Mouse (Mus musculus): ENCODE data around the gene Ywhae. TPM values are rescaled to one million over a fixed set of nuclear protein-coding genes. Genes with fewer than 3 reads are reported as not detected.

Ywhae gene
- 348 and 421 TPM in 2 replicates for total RNA-seq (2012; rRNA removed)
- 129 and 130 TPM in 2 replicates for total RNA-seq (2014; rRNA removed)
- 1,436 and 1,665 TPM in 2 replicates for polyA plus RNA-seq (2012; ENCODE audit: insufficient read length, low read depth)

DNA sequence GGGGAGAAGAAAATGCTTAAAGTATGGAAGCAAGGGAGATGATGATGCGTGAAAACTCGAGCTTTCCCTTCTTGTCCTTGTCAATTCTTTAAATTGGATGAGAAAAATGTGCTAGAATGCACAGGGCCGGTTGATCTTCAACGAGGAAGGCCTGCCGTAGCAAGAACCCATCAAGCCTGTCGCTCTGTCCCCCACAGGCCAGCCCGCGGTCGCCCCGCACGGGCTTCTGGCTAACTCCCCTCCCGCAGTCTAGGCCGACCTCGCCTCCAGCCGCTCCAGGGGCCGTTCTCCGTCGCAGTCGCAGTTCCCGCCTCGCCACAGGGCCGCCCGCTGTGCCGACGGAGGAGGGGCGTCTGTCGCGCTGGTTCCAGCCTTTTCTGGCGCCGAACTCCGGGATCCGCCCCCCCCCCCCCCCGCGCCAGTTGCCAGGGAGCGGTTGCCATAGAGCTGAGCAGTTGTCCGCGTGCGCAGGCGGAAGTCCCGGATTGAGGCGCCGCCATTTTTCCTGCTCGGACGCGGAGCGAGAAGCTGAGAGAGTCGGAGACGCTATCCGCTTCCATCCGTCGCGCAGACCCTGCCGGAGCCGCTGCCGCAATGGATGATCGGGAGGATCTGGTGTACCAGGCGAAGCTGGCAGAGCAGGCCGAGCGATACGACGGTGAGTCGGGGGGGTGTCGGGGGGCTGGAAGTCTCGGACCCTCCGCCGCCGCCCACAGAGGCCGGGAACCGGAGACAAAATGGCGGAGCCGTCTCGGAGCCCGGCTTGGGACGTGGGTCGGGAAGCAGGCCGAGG lies at the start of gene Ywhae:
Ywhae (plus strand) TSS at position 436 of the 793 bp plus-strand sequence.
- Histone ChIP-seq H3K9me3 (replicated peaks; ENCODE audit: low read length) (no peaks in the 10 kb centered on the region), H3K4me3 (replicated peaks in 1 of 3; ENCODE audit: low read depth in 2 of 3, low read length in 2 of 3, poor library complexity in 1 of 3) (peak within 1 kb of the TSS; percentile 84 to 96 (median 85)), H3K27me3 (replicated peaks) (no peaks in the 10 kb centered on the region), H3K4me2 (ENCODE audit: insufficient read depth, low read depth, poor library complexity, severe bottlenecking) (peak within 1 kb of the TSS; percentile 98), H3K79me2 (replicated peaks; ENCODE audit: control insufficient read depth, extremely low read depth, insufficient read depth, poor library complexity, severe bottlenecking) (peaks cover 47% of the 10 kb centered on the region), H3K4me1 (ENCODE audit: control insufficient read depth in 1 of 2, insufficient read depth in 2 of 2) (peaks cover 22 to 56% of the 10 kb centered on the region in 2 experiments), H3K9ac (ENCODE audit: insufficient read depth, low read depth) (peak within 1 kb of the TSS; percentile 99), H3K36me3 (replicated peaks in 1 of 2; ENCODE audit: control insufficient read depth in 1 of 2, insufficient read depth in 1 of 2, low read length in 1 of 2) (peaks cover 0 to 12% of the 10 kb centered on the region in 2 experiments), H3K27ac (ENCODE audit: insufficient read depth, low read depth) (peak within 1 kb of the TSS; percentile 90)
- dilution Hi-C loops (cut with MboI; ENCODE audit: extremely low pct_ligation_motif_present, extremely low pct_unique_long_range_greater_than_20kb, low sequenced_read_pairs) (no loop called here), in situ Hi-C loops (cut with MboI; ENCODE audit: low pct_ligation_motif_present, low pct_unique_long_range_greater_than_20kb, low sequenced_read_pairs) (no loop called here)
- TF ChIP-seq MAZ (IDR thresholded peaks at IDR 0.05; ENCODE audit: low read depth, low read length) = peak; percentile 99
- no peak; the same call in 1 of the 2 replicates for TF ChIP-seq CHD2 (IDR thresholded peaks at IDR 0.05; ENCODE audit: low read length)
- TF ChIP-seq IRF4 (IDR thresholded peaks at IDR 0.05; ENCODE audit: low read depth, low read length) = peak; percentile 66; the same call in 1 of the 2 replicates
- peak; percentile 95 for TF ChIP-seq TCF12 (IDR thresholded peaks at IDR 0.05; ENCODE audit: low read depth, low read length)
- peak; percentile 79; the same call in 1 of the 2 replicates for TF ChIP-seq MEF2A (IDR thresholded peaks at IDR 0.05; ENCODE audit: borderline replicate concordance, low read depth, low read length)
- peak; percentile 99 for TF ChIP-seq MXI1 (IDR thresholded peaks at IDR 0.05; ENCODE audit: low read depth, low read length)
- TF ChIP-seq MAX (IDR thresholded peaks at IDR 0.05; ENCODE audit: low read length) = peak; percentile 37; the same call in 1 of the 2 replicates
- TF ChIP-seq HCFC1 (IDR thresholded peaks at IDR 0.05; ENCODE audit: low read depth, low read length) = peak; percentile 73
- peak; percentile 94 for TF ChIP-seq SIN3A (IDR thresholded peaks at IDR 0.05; ENCODE audit: low read length)
- no peak for TF ChIP-seq PAX5 (IDR thresholded peaks at IDR 0.05; ENCODE audit: low read length)
- peak; percentile 98 for TF ChIP-seq NELFE (IDR thresholded peaks at IDR 0.05; ENCODE audit: low read depth, low read length)
- TF ChIP-seq KAT2A (IDR thresholded peaks at IDR 0.05; ENCODE audit: insufficient replicate concordance, low read length) = peak; percentile 71; the same call in 1 of the 2 replicates
- TF ChIP-seq TBP (conservative IDR thresholded peaks at IDR 0.05; ENCODE audit: low read depth, low read length) = peak; percentile 70; the same call in 1 of the 2 replicates
- peak; percentile 87 for TF ChIP-seq ZC3H11A (IDR thresholded peaks at IDR 0.05; ENCODE audit: low read depth, low read length)
- TF ChIP-seq UBTF (IDR thresholded peaks at IDR 0.05; ENCODE audit: low read depth, low read length) = peak; percentile 54; the same call in 1 of the 2 replicates
- TF ChIP-seq POLR2AphosphoS2 (IDR thresholded peaks at IDR 0.05; ENCODE audit: low read depth, low read length) = peak; percentile 93; the same call in 1 of the 2 replicates
- no peak for TF ChIP-seq USF2 (conservative IDR thresholded peaks at IDR 0.05; ENCODE audit: low read depth, low read length)
- no peak for TF ChIP-seq ZKSCAN1 (IDR thresholded peaks at IDR 0.05; ENCODE audit: borderline replicate concordance, low read depth, low read length)
- TF ChIP-seq NRF1 (IDR thresholded peaks at IDR 0.05; ENCODE audit: low read depth, low read length) = peak; percentile 85
- peak; percentile 25; the same call in 1 of the 2 replicates for TF ChIP-seq EP300 (IDR thresholded peaks at IDR 0.05; ENCODE audit: low read length)
- TF ChIP-seq ZMIZ1 (IDR thresholded peaks at IDR 0.05; ENCODE audit: low read depth, low read length) = peak; percentile 89
- TF ChIP-seq ZNF384 (IDR thresholded peaks at IDR 0.05; ENCODE audit: low read depth, low read length) = no peak; the same call in none of the 2 replicates
- 0 out of 2 replicates have a peak, but pooled peaks have one; percentile 22 for TF ChIP-seq RCOR1 (conservative IDR thresholded peaks at IDR 0.05; ENCODE audit: low read depth, low read length)
- peak; percentile 98 for TF ChIP-seq POLR2A (IDR thresholded peaks at IDR 0.05; ENCODE audit: low read depth, low read length)
- TF ChIP-seq BHLHE40 (IDR thresholded peaks at IDR 0.05; ENCODE audit: low read depth, low read length) = peak; percentile 72
- peak; percentile 95 for TF ChIP-seq MYC (IDR thresholded peaks at IDR 0.05; ENCODE audit: low read depth, low read length)
- no peak; the same call in 1 of the 2 replicates for TF ChIP-seq CHD1 (IDR thresholded peaks at IDR 0.05; ENCODE audit: low read depth, low read length)
- TF ChIP-seq ETS1 (conservative IDR thresholded peaks at IDR 0.05; ENCODE audit: low read depth, low read length) = peak; percentile 16; the same call in 1 of the 2 replicates
- 0 out of 2 replicates have a peak, but pooled peaks have one; percentile 76 for TF ChIP-seq E2F4 (IDR thresholded peaks at IDR 0.05; ENCODE audit: insufficient replicate concordance, low read depth, low read length)
- peak; percentile 89 for TF ChIP-seq ELF1 (IDR thresholded peaks at IDR 0.05; ENCODE audit: low read depth, low read length)
- TF ChIP-seq GABPA (IDR thresholded peaks at IDR 0.05; ENCODE audit: insufficient replicate concordance, low read depth, low read length) = no peak
- no peak for TF ChIP-seq RAD21 (IDR thresholded peaks at IDR 0.05; ENCODE audit: low read depth, low read length)
- DNase-seq (ENCODE audit: extremely low read depth) = peak; percentile 95

All from CH12.LX (cell line).